Mouse (Mus musculus) gastrocnemius, postnatal 36 days (tissue): Measurements from ENCODE around the gene Ptchd3. TPM values are rescaled to one million over a fixed set of nuclear protein-coding genes. Genes with fewer than 3 reads are reported as not detected.

Source experiments
- DNase-seq, 2 experiments: peaks; one replicate each; pipeline ENCODE4 v3.0.0; 2022
- intact Hi-C: fragments of 180-260 bp; cut with DNase I; formaldehyde crosslinking; loops from one replicate; pipeline ENCODE4 v1.15.1; 2025
- long read RNA-seq, 2 experiments: library from polyadenylated mRNA; stranded (forward); transcript quantifications; one replicate each; pipeline ENCODE4 v2.0.0; 2021
- total RNA-seq, 2 experiments: library from RNA; stranded (reverse); gene quantifications; 2 replicates each; pipeline ENCODE4 v1.2.3; 2021

The Ptchd3 gene
- not detected for total RNA-seq
- long read RNA-seq, experiment 1, result 0 reads
- long read RNA-seq, experiment 2, result 0 reads

GRCm38 (mm10) chr11:121829947-121830346, at the start of gene Ptchd3:
Ptchd3 (plus strand) TSS chr11:121830247.
- intact Hi-C loops, result no loop called here
- no peak for DNase-seq

- no peak for DNase-seq
- intact Hi-C loops, result no loop called here
Observed at GRCm38 (mm10) chr11:121781831-121782230, 48.2 kb upstream of the Ptchd3 start.

- intact Hi-C loops, result loop anchor here (5.0 kb wide), 1 partner anchor 110 kb away; no protein-coding TSS in a partner anchor
- no peak for DNase-seq
Observed at GRCm38 (mm10) chr11:121787456-121787855, 42.6 kb upstream of the Ptchd3 start.

DNA sequence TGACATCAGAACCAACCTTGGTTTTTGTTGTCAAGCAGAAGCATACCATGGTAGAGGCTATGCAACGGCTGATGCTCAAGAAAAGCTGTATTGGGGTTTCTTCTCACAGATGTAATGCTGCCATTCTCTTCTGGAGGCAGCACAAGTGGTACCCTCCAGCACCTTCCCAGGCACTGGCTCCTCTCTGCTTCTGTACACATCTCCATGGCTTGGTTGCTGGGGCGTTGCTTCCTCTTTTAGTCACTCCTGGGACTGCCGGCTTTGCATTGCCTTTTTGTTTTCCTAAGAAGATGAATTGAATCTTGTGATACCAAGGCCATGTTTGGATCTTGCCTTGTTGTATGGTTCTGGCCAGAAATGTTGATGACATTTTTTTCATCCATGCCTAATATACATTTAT, 40.5 kb upstream of the Ptchd3 start:
- no peak for DNase-seq
- intact Hi-C loops, result loop anchor here (5.0 kb wide), 1 partner anchor 112 kb away; no protein-coding TSS in a partner anchor

- intact Hi-C loops, result no loop called here
- peak; percentile 63 to 64 for DNase-seq
Observed at GRCm38 (mm10) chr11:121790671-121791094, 39.4 kb upstream of the Ptchd3 start.

DNA sequence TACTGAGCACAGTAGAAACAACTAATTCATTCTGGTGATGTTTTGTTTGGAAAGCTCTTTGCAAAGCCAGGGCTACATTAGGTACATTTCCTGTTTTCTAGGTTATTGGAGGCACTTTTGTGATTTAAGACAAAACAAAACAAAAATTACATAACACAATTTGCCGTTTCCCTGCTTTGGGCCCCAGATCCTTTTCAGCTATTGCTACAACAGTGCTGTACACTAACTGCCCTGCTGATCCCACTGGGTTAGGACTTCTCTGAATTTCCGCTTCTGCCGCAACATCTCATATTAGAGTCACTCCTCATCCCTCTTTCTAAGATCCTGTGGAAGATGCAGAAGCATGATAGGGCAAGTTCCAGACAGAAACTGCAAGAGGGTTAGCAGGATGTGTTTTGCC, 38.6 kb upstream of the Ptchd3 start:
- intact Hi-C loops, result no loop called here
- DNase-seq, result no peak

GRCm38 (mm10) chr11:121791991-121792390, 38.1 kb upstream of the Ptchd3 start:
- intact Hi-C loops, result no loop called here
- DNase-seq, result no peak

- intact Hi-C loops, result no loop called here
- no peak for DNase-seq
Observed at GRCm38 (mm10) chr11:121793530-121793929, 36.5 kb upstream of the Ptchd3 start.

- intact Hi-C loops, result no loop called here
- DNase-seq, result no peak
Observed at GRCm38 (mm10) chr11:121794186-121794585, 35.9 kb upstream of the Ptchd3 start.

DNA sequence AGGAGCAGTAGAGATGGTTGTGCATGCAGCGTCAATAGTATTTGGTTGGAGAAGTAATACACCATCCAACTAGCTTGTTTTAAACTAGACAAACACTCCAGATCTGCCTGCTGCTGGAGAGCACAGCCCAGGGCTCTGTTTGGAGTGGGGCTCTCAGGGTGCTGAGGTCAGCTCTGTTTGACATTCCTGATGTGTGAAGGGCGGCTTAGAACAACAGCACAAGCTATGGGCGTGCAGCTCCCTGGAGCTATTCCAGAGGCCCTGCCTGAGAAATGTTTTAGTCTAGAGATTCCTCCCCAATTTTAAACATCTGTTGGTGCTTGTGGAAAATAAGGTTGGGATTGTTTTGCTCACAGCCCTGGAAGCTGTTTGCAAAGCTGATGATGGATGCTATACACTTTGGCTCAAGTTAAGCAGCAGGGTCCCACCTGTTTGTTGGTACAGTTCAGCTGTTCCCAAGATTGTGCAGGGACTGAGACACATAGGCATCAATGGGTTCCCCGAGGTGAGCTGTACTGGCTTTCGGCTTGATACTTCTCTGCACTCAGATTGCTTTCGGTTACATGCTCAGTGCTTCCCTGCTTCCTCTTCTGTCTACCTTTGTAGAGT, 35.4 kb upstream of the Ptchd3 start:
- intact Hi-C loops, result no loop called here
- DNase-seq, result no peak

GRCm38 (mm10) chr11:121795978-121796377, 34.1 kb upstream of the Ptchd3 start:
- intact Hi-C loops, result no loop called here
- DNase-seq, result no peak

- DNase-seq, result no peak
- intact Hi-C loops, result no loop called here
Observed at GRCm38 (mm10) chr11:121798591-121798990, 31.5 kb upstream of the Ptchd3 start.

DNA sequence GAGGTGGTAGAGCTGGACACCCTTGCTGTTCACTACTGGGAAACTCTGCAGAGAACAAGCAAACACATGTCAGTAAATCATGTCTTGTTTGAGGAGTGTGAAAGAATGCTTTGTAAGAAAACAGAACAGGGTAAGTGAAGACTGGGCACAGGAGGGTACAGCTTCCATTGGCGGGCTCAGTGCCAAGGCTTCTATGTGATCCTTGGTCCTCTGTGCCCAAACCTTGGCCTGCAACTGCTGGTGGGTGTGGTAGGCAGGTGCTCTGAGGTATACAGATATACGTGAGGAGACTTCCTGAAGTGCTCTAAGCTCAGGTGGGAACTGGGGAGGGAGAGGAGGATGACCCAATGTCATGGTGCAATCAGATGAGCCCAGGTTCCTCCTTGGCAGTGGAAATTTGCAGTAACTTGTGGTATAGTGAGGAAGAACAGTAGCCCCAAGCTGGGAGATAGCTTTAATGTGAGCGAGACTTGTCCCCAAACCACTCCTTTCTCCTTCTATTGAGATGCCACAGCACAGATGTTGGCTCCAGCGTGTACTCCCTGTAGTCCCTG, 30.2 kb upstream of the Ptchd3 start:
- intact Hi-C loops, result no loop called here

GRCm38 (mm10) chr11:121802743-121803142, 27.3 kb upstream of the Ptchd3 start:
- DNase-seq, result no peak
- intact Hi-C loops, result no loop called here

More for the DNA sequence above, 30.2 kb upstream of the Ptchd3 start:
- DNase-seq, result no peak

- DNase-seq, result no peak
- intact Hi-C loops, result loop anchor here (5.0 kb wide), 1 partner anchor 102 kb away; the partner anchor contains the start of gene Metrnl
Observed at GRCm38 (mm10) chr11:121804258-121805027, 25.6 kb upstream of the Ptchd3 start.

GRCm38 (mm10) chr11:121808204-121808852, 21.7 kb upstream of the Ptchd3 start:
- DNase-seq, result peak; percentile 75 to 80
- intact Hi-C loops, result loop anchor here (1.0 to 5.0 kb wide), 3 partner anchors 106 to 333 kb away; partner anchors contain the start of gene Metrnl

GRCm38 (mm10) chr11:121808866-121809265, 21.2 kb upstream of the Ptchd3 start:
- intact Hi-C loops, result loop anchor here (1.0 to 5.0 kb wide), 3 partner anchors 107 to 334 kb away; partner anchors contain the start of gene Metrnl

GRCm38 (mm10) chr11:121845923-121846322, 15.9 kb downstream of the Ptchd3 start:
- intact Hi-C loops, result no loop called here
- DNase-seq, result no peak

More at GRCm38 (mm10) chr11:121808866-121809265, 21.2 kb upstream of the Ptchd3 start:
- DNase-seq, result no peak

DNA sequence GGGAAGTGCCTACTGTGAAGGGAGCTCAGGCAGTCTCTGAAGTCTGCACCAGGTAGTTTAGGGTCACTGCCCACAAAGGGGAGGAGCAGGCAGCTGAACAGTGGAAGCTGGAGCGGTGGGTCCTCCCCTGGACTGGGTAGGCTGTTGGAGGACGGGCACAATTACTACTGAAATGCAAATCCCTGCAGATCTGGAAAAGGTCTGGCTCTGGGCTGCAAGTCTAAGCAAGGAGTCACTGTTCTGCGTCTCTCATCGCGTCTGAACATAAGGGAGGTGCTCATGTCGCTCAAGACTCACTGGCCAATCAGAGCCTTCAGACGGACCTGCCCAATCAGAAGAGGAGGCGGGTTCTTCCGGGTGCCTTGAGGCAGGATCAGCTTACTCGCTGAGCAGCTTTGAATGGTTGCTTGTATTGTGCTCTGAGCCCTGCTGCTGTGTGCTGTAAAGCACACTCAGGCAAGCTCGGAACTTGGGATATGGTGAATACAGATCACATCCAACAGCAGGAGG, 17.8 kb downstream of the Ptchd3 start:
- DNase-seq, result peak in 1 of 2 experiments; percentile 9
- intact Hi-C loops, result no loop called here
